ENCODE assay signal across 1 mouse cellular context in the genomic region with DNA sequence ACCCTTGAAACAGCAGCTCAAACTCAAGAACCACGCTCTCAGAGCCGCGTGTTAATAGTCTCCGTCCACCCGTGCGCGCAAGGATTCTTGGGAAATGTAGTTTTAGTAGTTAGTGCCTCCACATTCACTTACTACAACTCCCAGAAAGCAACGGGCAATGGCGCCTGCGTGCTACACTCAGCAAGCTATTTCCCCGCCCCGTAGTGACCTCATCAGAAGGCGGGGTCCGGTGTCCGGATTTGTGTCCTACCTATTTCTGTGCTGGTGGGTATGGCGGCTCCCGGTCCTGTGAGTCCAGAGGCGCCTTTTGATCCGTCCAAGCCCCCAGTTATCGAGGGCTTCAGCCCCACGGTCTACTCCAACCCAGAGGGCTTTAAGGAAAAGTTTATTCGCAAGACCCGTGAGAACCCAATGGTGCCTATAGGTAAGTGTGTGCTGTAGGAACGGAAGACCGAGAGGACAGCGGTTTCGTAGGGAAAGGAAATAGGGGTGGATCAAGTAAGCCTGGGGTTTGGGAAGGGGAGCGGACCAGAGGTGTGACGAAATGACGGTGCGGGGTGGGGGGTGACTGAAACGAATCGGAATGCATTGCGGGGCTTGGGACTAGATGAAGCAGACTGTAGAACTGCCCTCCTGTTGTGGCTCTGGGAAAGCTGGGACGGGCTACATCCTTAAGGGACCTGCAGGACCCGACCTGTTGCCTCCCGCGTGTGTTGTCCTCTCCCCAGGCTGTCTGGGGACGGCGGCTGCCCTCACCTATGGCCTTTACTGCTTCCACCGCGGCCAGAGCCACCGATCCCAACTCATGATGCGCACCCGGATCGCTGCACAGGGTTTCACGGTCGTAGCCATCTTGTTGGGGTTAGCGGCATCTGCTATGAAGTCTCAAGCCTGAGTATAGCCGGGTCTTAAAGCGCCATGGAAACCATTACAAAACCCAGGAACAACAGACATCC.
TF ChIP-seq lines count a peak whose summit lies in the region.

A gene (minus strand): TSS at position 95 of the 956 bp plus-strand sequence.
A gene (plus strand): TSS at position 212 of the 956 bp plus-strand sequence.

TF ChIP-seq in CH12.LX, 34 proteins besides CTCF, POLR2A, EP300 and RAD21 (continued from another document):
- TF ChIP-seq ZMIZ1 (IDR thresholded peaks at IDR 0.05; ENCODE audit: low read depth, low read length) (peak; percentile 90), USF1 (IDR thresholded peaks at IDR 0.05; ENCODE audit: low read depth, low read length) (no peak), MYC (IDR thresholded peaks at IDR 0.05; ENCODE audit: low read depth, low read length) (peak; percentile 99), ZC3H11A (IDR thresholded peaks at IDR 0.05; ENCODE audit: low read depth, low read length) (no peak), ETS1 (conservative IDR thresholded peaks at IDR 0.05; ENCODE audit: low read depth, low read length) (no peak; the same call in 1 of the 2 replicates), POLR2AphosphoS2 (IDR thresholded peaks at IDR 0.05; ENCODE audit: low read depth, low read length) (peak; percentile 84; the same call in 1 of the 2 replicates), BHLHE40 (IDR thresholded peaks at IDR 0.05; ENCODE audit: low read depth, low read length) (peak; percentile 40; the same call in 1 of the 2 replicates), MAX (IDR thresholded peaks at IDR 0.05; ENCODE audit: low read length) (peak; percentile 95), IRF4 (IDR thresholded peaks at IDR 0.05; ENCODE audit: low read depth, low read length) (peak; percentile 8; the same call in 1 of the 2 replicates), KAT2A (IDR thresholded peaks at IDR 0.05; ENCODE audit: insufficient replicate concordance, low read length) (peak; percentile 91; the same call in 1 of the 2 replicates), NELFE (IDR thresholded peaks at IDR 0.05; ENCODE audit: low read depth, low read length) (peak; percentile 94), GABPA (IDR thresholded peaks at IDR 0.05; ENCODE audit: insufficient replicate concordance, low read depth, low read length) (no peak; the same call in 1 of the 2 replicates), ZKSCAN1 (IDR thresholded peaks at IDR 0.05; ENCODE audit: borderline replicate concordance, low read depth, low read length) (no peak), MAZ (IDR thresholded peaks at IDR 0.05; ENCODE audit: low read depth, low read length) (peak; percentile 63; the same call in 1 of the 2 replicates), TCF12 (IDR thresholded peaks at IDR 0.05; ENCODE audit: low read depth, low read length) (peak; percentile 60), NRF1 (IDR thresholded peaks at IDR 0.05; ENCODE audit: low read depth, low read length) (peak; percentile 85), MXI1 (IDR thresholded peaks at IDR 0.05; ENCODE audit: low read depth, low read length) (peak; percentile 98), CHD1 (IDR thresholded peaks at IDR 0.05; ENCODE audit: low read depth, low read length) (no peak), MEF2A (IDR thresholded peaks at IDR 0.05; ENCODE audit: borderline replicate concordance, low read depth, low read length) (no peak), CHD2 (IDR thresholded peaks at IDR 0.05; ENCODE audit: low read length) (no peak; the same call in 1 of the 2 replicates), USF2 (conservative IDR thresholded peaks at IDR 0.05; ENCODE audit: low read depth, low read length) (no peak), JUND (conservative IDR thresholded peaks at IDR 0.05; ENCODE audit: low read depth, low read length) (no peak; the same call in 1 of the 2 replicates), JUN (IDR thresholded peaks at IDR 0.05; ENCODE audit: insufficient read depth, low read depth, low read length) (peak; percentile 3; the same call in 1 of the 2 replicates), SIN3A (IDR thresholded peaks at IDR 0.05; ENCODE audit: low read length) (peak; percentile 84), ELF1 (IDR thresholded peaks at IDR 0.05; ENCODE audit: low read depth, low read length) (peak; percentile 71), RCOR1 (conservative IDR thresholded peaks at IDR 0.05; ENCODE audit: low read depth, low read length) (no peak), HCFC1 (IDR thresholded peaks at IDR 0.05; ENCODE audit: low read depth, low read length) (peak; percentile 91), TBP (conservative IDR thresholded peaks at IDR 0.05; ENCODE audit: low read depth, low read length) (peak; percentile 89), ZNF384 (IDR thresholded peaks at IDR 0.05; ENCODE audit: low read depth, low read length) (no peak)
